Mouse (Mus musculus): ENCODE measurements around the gene Evx1. TPM values are rescaled to one million over a fixed set of nuclear protein-coding genes. Genes with fewer than 3 reads are reported as not detected.

Evx1 gene
- polyA plus RNA-seq, 1 experiment from 2014 or later: not detected

GRCm38 (mm10) chr6:52317461-52318180 is 4.3 kb downstream of the Evx1 start:
- Histone ChIP-seq H3K36me3 (ENCODE audit: control insufficient read depth, insufficient read depth) (no peaks in the 10 kb centered on the region), H3K4me3 (ENCODE audit: low read depth, low read length) (no peak overlapping the region), H3K27me3 (ENCODE audit: control insufficient read depth, insufficient read depth, low read depth, low read length) (peaks cover 98% of the 10 kb centered on the region), H3K4me1 (ENCODE audit: control insufficient read depth, low read depth, low read length) (no peaks in the 10 kb centered on the region), H3K9me3 (replicated peaks; ENCODE audit: control insufficient read depth, low read length) (no peaks in the 10 kb centered on the region), H3K4me2 (ENCODE audit: low read depth, low read length) (no peak overlapping the region), H3K9ac (ENCODE audit: low read depth, low read length) (no peak overlapping the region), H3K27ac (ENCODE audit: low read length) (no peak overlapping the region)
- 38% methylated on average over 14 of the region's 14 CpGs for WGBS (ENCODE audit: insufficient replicate concordance)
- no peak for ATAC-seq (ENCODE audit: low read depth)

GRCm38 (mm10) chr6:52318271-52318670 is 5.0 kb downstream of the Evx1 start:
- WGBS (ENCODE audit: insufficient replicate concordance): 39% methylated on average over 1 of the region's 1 CpGs
- Histone ChIP-seq H3K36me3 (ENCODE audit: control insufficient read depth, insufficient read depth) (no peaks in the 10 kb centered on the region), H3K9ac (ENCODE audit: low read depth, low read length) (no peak overlapping the region), H3K4me3 (ENCODE audit: low read depth, low read length) (no peak overlapping the region), H3K27me3 (ENCODE audit: control insufficient read depth, insufficient read depth, low read depth, low read length) (peaks cover 98% of the 10 kb centered on the region), H3K9me3 (replicated peaks; ENCODE audit: control insufficient read depth, low read length) (no peaks in the 10 kb centered on the region), H3K27ac (ENCODE audit: low read length) (no peak overlapping the region), H3K4me1 (ENCODE audit: control insufficient read depth, low read depth, low read length) (no peaks in the 10 kb centered on the region), H3K4me2 (ENCODE audit: low read depth, low read length) (no peak overlapping the region)
- ATAC-seq (ENCODE audit: low read depth): no peak

GRCm38 (mm10) chr6:52319956-52320690 is 6.8 kb downstream of the Evx1 start:
- Histone ChIP-seq H3K4me1 (ENCODE audit: control insufficient read depth, low read depth, low read length) (no peaks in the 10 kb centered on the region), H3K4me3 (ENCODE audit: low read depth, low read length) (no peak overlapping the region), H3K27me3 (ENCODE audit: control insufficient read depth, insufficient read depth, low read depth, low read length) (peaks cover 95% of the 10 kb centered on the region), H3K4me2 (ENCODE audit: low read depth, low read length) (no peak overlapping the region), H3K9me3 (replicated peaks; ENCODE audit: control insufficient read depth, low read length) (no peaks in the 10 kb centered on the region), H3K9ac (ENCODE audit: low read depth, low read length) (no peak overlapping the region), H3K27ac (ENCODE audit: low read length) (no peak overlapping the region), H3K36me3 (ENCODE audit: control insufficient read depth, insufficient read depth) (no peaks in the 10 kb centered on the region)
- no peak for ATAC-seq (ENCODE audit: low read depth)
- 4% methylated on average over 17 of the region's 17 CpGs for WGBS (ENCODE audit: insufficient replicate concordance)

- H3K27me3 ChIP-seq (ENCODE audit: control insufficient read depth, insufficient read depth, low read depth, low read length): peaks cover 85% of the 10 kb centered on the region
- H3K4me1 ChIP-seq (ENCODE audit: control insufficient read depth, low read depth, low read length): no peaks in the 10 kb centered on the region
- no peak overlapping the region for H3K4me3 ChIP-seq (ENCODE audit: low read depth, low read length)
- no peak overlapping the region for H3K9ac ChIP-seq (ENCODE audit: low read depth, low read length)
- no peaks in the 10 kb centered on the region for H3K9me3 ChIP-seq (replicated peaks; ENCODE audit: control insufficient read depth, low read length)
- H3K4me2 ChIP-seq (ENCODE audit: low read depth, low read length): no peak overlapping the region
- WGBS (ENCODE audit: insufficient replicate concordance): 7% methylated on average over 12 of the region's 12 CpGs
- H3K36me3 ChIP-seq (ENCODE audit: control insufficient read depth, insufficient read depth): no peaks in the 10 kb centered on the region
- no peak for ATAC-seq (ENCODE audit: low read depth)
- no peak overlapping the region for H3K27ac ChIP-seq (ENCODE audit: low read length)
These were observed 7.9 kb downstream of the Evx1 start for GRCm38 (mm10) chr6:52320966-52321825.

GRCm38 (mm10) chr6:52321826-52322315 is 8.6 kb downstream of the Evx1 start:
- whole genome bisulfite sequencing (ENCODE audit: insufficient replicate concordance): 3% methylated on average over 21 of the region's 21 CpGs
- H3K4me1 ChIP-seq (ENCODE audit: control insufficient read depth, low read depth, low read length): no peaks in the 10 kb centered on the region
- H3K9ac ChIP-seq (ENCODE audit: low read depth, low read length): no peak overlapping the region
- no peak for ATAC-seq (ENCODE audit: low read depth)
- H3K36me3 ChIP-seq (ENCODE audit: control insufficient read depth, insufficient read depth): no peaks in the 10 kb centered on the region
- no peaks in the 10 kb centered on the region for H3K9me3 ChIP-seq (replicated peaks; ENCODE audit: control insufficient read depth, low read length)
- no peak overlapping the region for H3K27ac ChIP-seq (ENCODE audit: low read length)
- peaks cover 78% of the 10 kb centered on the region for H3K27me3 ChIP-seq (ENCODE audit: control insufficient read depth, insufficient read depth, low read depth, low read length)
- no peak overlapping the region for H3K4me3 ChIP-seq (ENCODE audit: low read depth, low read length)
- no peak overlapping the region for H3K4me2 ChIP-seq (ENCODE audit: low read depth, low read length)

- H3K27ac ChIP-seq (ENCODE audit: low read length): no peak overlapping the region
- peaks cover 69% of the 10 kb centered on the region for H3K27me3 ChIP-seq (ENCODE audit: control insufficient read depth, insufficient read depth, low read depth, low read length)
- ATAC-seq (ENCODE audit: low read depth): no peak
- no peaks in the 10 kb centered on the region for H3K4me1 ChIP-seq (ENCODE audit: control insufficient read depth, low read depth, low read length)
- H3K4me2 ChIP-seq (ENCODE audit: low read depth, low read length): no peak overlapping the region
- H3K4me3 ChIP-seq (ENCODE audit: low read depth, low read length): no peak overlapping the region
- 5% methylated on average over 16 of the region's 16 CpGs for WGBS (ENCODE audit: insufficient replicate concordance)
- no peaks in the 10 kb centered on the region for H3K9me3 ChIP-seq (replicated peaks; ENCODE audit: control insufficient read depth, low read length)
- no peak overlapping the region for H3K9ac ChIP-seq (ENCODE audit: low read depth, low read length)
- no peaks in the 10 kb centered on the region for H3K36me3 ChIP-seq (ENCODE audit: control insufficient read depth, insufficient read depth)
These were observed 9.5 kb downstream of the Evx1 start for GRCm38 (mm10) chr6:52322721-52323215.

- 4% methylated on average over 10 of the region's 10 CpGs for WGBS (ENCODE audit: insufficient replicate concordance)
- H3K27ac ChIP-seq (ENCODE audit: low read length): no peak overlapping the region
- H3K9ac ChIP-seq (ENCODE audit: low read depth, low read length): no peak overlapping the region
- H3K4me2 ChIP-seq (ENCODE audit: low read depth, low read length): no peak overlapping the region
- H3K4me3 ChIP-seq (ENCODE audit: low read depth, low read length): no peak overlapping the region
- no peaks in the 10 kb centered on the region for H3K4me1 ChIP-seq (ENCODE audit: control insufficient read depth, low read depth, low read length)
- H3K36me3 ChIP-seq (ENCODE audit: control insufficient read depth, insufficient read depth): no peaks in the 10 kb centered on the region
- no peak for ATAC-seq (ENCODE audit: low read depth)
- no peaks in the 10 kb centered on the region for H3K9me3 ChIP-seq (replicated peaks; ENCODE audit: control insufficient read depth, low read length)
- peaks cover 64% of the 10 kb centered on the region for H3K27me3 ChIP-seq (ENCODE audit: control insufficient read depth, insufficient read depth, low read depth, low read length)
These were observed 10.0 kb downstream of the Evx1 start for GRCm38 (mm10) chr6:52323292-52323691.

GRCm38 (mm10) chr6:52324061-52324460 is 10.8 kb downstream of the Evx1 start:
- 47% methylated on average over 3 of the region's 3 CpGs for WGBS (ENCODE audit: insufficient replicate concordance)
- H3K4me3 ChIP-seq (ENCODE audit: low read depth, low read length): no peak overlapping the region
- ATAC-seq (ENCODE audit: low read depth): no peak
- no peak overlapping the region for H3K4me2 ChIP-seq (ENCODE audit: low read depth, low read length)
- H3K36me3 ChIP-seq (ENCODE audit: control insufficient read depth, insufficient read depth): no peaks in the 10 kb centered on the region
- no peaks in the 10 kb centered on the region for H3K4me1 ChIP-seq (ENCODE audit: control insufficient read depth, low read depth, low read length)
- no peaks in the 10 kb centered on the region for H3K9me3 ChIP-seq (replicated peaks; ENCODE audit: control insufficient read depth, low read length)
- H3K27me3 ChIP-seq (ENCODE audit: control insufficient read depth, insufficient read depth, low read depth, low read length): peaks cover 56% of the 10 kb centered on the region
- no peak overlapping the region for H3K27ac ChIP-seq (ENCODE audit: low read length)
- no peak overlapping the region for H3K9ac ChIP-seq (ENCODE audit: low read depth, low read length)

All from liver, embryonic 16.5 days (tissue).